Mouse (Mus musculus): ENCODE results near the gene Rnf20.
"Not testable (repeated sequence)": the region's sequence is repeated elsewhere in the genome, so short reads cannot be mapped to it uniquely, and the experiment has no call there.

- not testable (repeated sequence) for TF ChIP-seq CTCF (IDR thresholded peaks at IDR 0.05; ENCODE audit: low read depth, low read length); POLR2A (IDR thresholded peaks at IDR 0.05; ENCODE audit: borderline replicate concordance, low read depth, low read length)
Observed at GRCm38 (mm10) chr4:49619861-49620260, 11.9 kb upstream of the Rnf20 start.
